Mouse (Mus musculus) cerebellum, adult 2 months (tissue): ENCODE data around the gene Hibch. TPM values are rescaled to one million over a fixed set of nuclear protein-coding genes. Genes with fewer than 3 reads are reported as not detected.
A peak's percentile ranks its signal among the peaks of the same experiment; 100 is the strongest.

Experiments used
- DNase-seq, 2 experiments: peaks; one replicate each; pipeline ENCODE4 v3.0.0; 2021
- H3K27ac ChIP-seq: fragments of 200-500 bp; 2 replicates; pipeline ENCODE4 v1.5.1; 2012; ENCODE audit warnings: low read length, control low read depth, inconsistent platforms; ENCODE audit not compliant: insufficient read depth
- H3K27me3 ChIP-seq: fragments of 200-500 bp; 2 replicates; pipeline ENCODE4 v1.6.1; 2012; ENCODE audit warnings: inconsistent platforms, mild to moderate bottlenecking, low read length, moderate library complexity; ENCODE audit not compliant: control insufficient read depth, insufficient read depth
- H3K4me1 ChIP-seq: fragments of 200-500 bp; 2 replicates; pipeline ENCODE4 v1.6.1; 2011; ENCODE audit warnings: low read length; ENCODE audit not compliant: control insufficient read depth, insufficient read depth
- H3K4me3 ChIP-seq: fragments of 200-500 bp; replicated peaks from 2 replicates; pipeline ENCODE3; 2011; ENCODE audit warnings: mild to moderate bottlenecking, low read depth, low read length, control low read depth; ENCODE audit not compliant: insufficient read depth
- CTCF ChIP-seq: fragments of 200-500 bp; IDR thresholded peaks from 2 replicates; pipeline ENCODE4 v1.5.1; 2011; ENCODE audit warnings: low read depth, mild to moderate bottlenecking, control low read depth, low read length, moderate library complexity, borderline replicate concordance; ENCODE audit not compliant: insufficient read depth
- POLR2A ChIP-seq: fragments of 200-500 bp; IDR thresholded peaks from 2 replicates; pipeline ENCODE4 v1.6.1; 2011; ENCODE audit warnings: low read length, control low read depth, borderline replicate concordance; ENCODE audit not compliant: insufficient read depth
- WGBS: fragments of 180-500 bp; shearing (Covaris S2); methylation state at CpG from one replicate; pipeline ENCODE4 v1.1.7; 2018; 5-methylcytosine and 5-hydroxymethylcytosine counted together
- polyA plus RNA-seq: library from polyadenylated mRNA; depleted of rRNA; stranded (reverse); fragments of >200 nt; gene quantifications from 2 replicates; pipeline ENCODE4 v1.2.3, GENCODE M21; 2012

Hibch gene
- polyA plus RNA-seq, 1 experiment: 27.9 TPM

- WGBS: 78% methylated on average over 1 of the region's 1 CpGs
- H3K27ac ChIP-seq: no peak overlapping the region
- DNase-seq: peak in 1 of 2 experiments; percentile 3
- H3K4me1 ChIP-seq: peaks cover 4% of the 10 kb centered on the region
- H3K27me3 ChIP-seq: no peaks in the 10 kb centered on the region
- H3K4me3 ChIP-seq: no peak overlapping the region
- TF ChIP-seq CTCF: no peak
- TF ChIP-seq POLR2A: no peak
These were observed 39.7 kb upstream of the Hibch start for GRCm38 (mm10) chr1:52805041-52805440.

- 95% methylated on average over 6 of the region's 6 CpGs for WGBS
- H3K4me3 ChIP-seq: no peak overlapping the region
- TF ChIP-seq POLR2A: no peak
- no peak for TF ChIP-seq CTCF
- H3K4me1 ChIP-seq: no peaks in the 10 kb centered on the region; the same call in 1 of the 2 replicates
- no peaks in the 10 kb centered on the region for H3K27me3 ChIP-seq
- no peak overlapping the region for H3K27ac ChIP-seq
- no peak for DNase-seq
These were observed 36.3 kb upstream of the Hibch start for GRCm38 (mm10) chr1:52808456-52808855.

- Histone ChIP-seq H3K27me3 (no peaks in the 10 kb centered on the region), H3K4me1 (peaks cover 7% of the 10 kb centered on the region), H3K4me3 (peak overlapping the region; percentile 66), H3K27ac (peak overlapping the region; percentile 33)
- 6% methylated on average over 13 of the region's 13 CpGs for WGBS
- no peak for TF ChIP-seq POLR2A
- no peak for TF ChIP-seq CTCF
- peak; percentile 49 to 57 for DNase-seq
These were observed 28.4 kb upstream of the Hibch start for GRCm38 (mm10) chr1:52816232-52816891.

GRCm38 (mm10) chr1:52816910-52817812 lies 27.6 kb upstream of the Hibch start, which contains the start of gene Inpp1:
Gene Inpp1 (minus strand): TSS chr1:52817688.
- WGBS: under 1% methylated on average over 59 of the region's 59 CpGs
- TF ChIP-seq CTCF (peak; percentile 70), POLR2A (peak; percentile 52; the same call in 1 of the 2 replicates)
- H3K4me3 ChIP-seq: peak within 1 kb of the TSS; percentile 66

GRCm38 (mm10) chr1:52817813-52818147 lies 26.9 kb upstream of the Hibch start:
- Histone ChIP-seq H3K27ac (peak overlapping the region; percentile 95), H3K27me3 (no peaks in the 10 kb centered on the region), H3K4me1 (peaks cover 7% of the 10 kb centered on the region), H3K4me3 (peak overlapping the region; percentile 66)
- no peak for DNase-seq
- no peak for TF ChIP-seq CTCF
- no peak for TF ChIP-seq POLR2A
- WGBS: under 1% methylated on average over 7 of the region's 7 CpGs

More at GRCm38 (mm10) chr1:52816910-52817812, 27.6 kb upstream of the Hibch start, which contains the start of gene Inpp1:
- DNase-seq: peak; percentile 91 to 93
- Histone ChIP-seq H3K4me1 (peaks cover 7% of the 10 kb centered on the region), H3K27ac (peak within 1 kb of the TSS; percentile 95), H3K27me3 (no peaks in the 10 kb centered on the region)

- 95% methylated on average over 3 of the region's 3 CpGs for WGBS
- TF ChIP-seq POLR2A (no peak), CTCF (no peak)
These were observed 5.6 kb upstream of the Hibch start for GRCm38 (mm10) chr1:52839099-52839498.

GRCm38 (mm10) chr1:52844354-52844753 lies 375 bp upstream of the Hibch start:
- DNase-seq: peak in 1 of 2 experiments; percentile 18
- H3K4me1 ChIP-seq: no peaks in the 10 kb centered on the region
- no peak overlapping the region for H3K27ac ChIP-seq
- H3K27me3 ChIP-seq: no peaks in the 10 kb centered on the region
- H3K4me3 ChIP-seq: peak overlapping the region; percentile 61
- 22% methylated on average over 3 of the region's 3 CpGs for WGBS
- no peak for TF ChIP-seq POLR2A
- no peak for TF ChIP-seq CTCF

More at GRCm38 (mm10) chr1:52839099-52839498, 5.6 kb upstream of the Hibch start:
- Histone ChIP-seq H3K4me3 (no peak overlapping the region), H3K4me1 (no peaks in the 10 kb centered on the region), H3K27me3 (no peaks in the 10 kb centered on the region), H3K27ac (no peak overlapping the region)
- no peak for DNase-seq
